Mouse (Mus musculus) colon, adult 2 months (tissue): Measurements from ENCODE around the gene Abt1. TPM values are rescaled to one million over a fixed set of nuclear protein-coding genes. Genes with fewer than 3 reads are reported as not detected.

Experiments
- polyA plus RNA-seq: library from polyadenylated mRNA; depleted of rRNA; stranded (reverse); fragments of >200 nt; gene quantifications from 2 replicates; pipeline ENCODE4 v1.2.3, GENCODE M21; 2012; rRNA removed

The Abt1 gene
- 1.9 and 2.0 TPM in 2 replicates for polyA plus RNA-seq

GRCm38 (mm10) chr13:23423286-23424051, at the start of gene Abt1:
TSS of gene Abt1 (minus strand) at chr13:23423866.

GRCm38 (mm10) chr13:23465600-23466109, 42.0 kb upstream of the Abt1 start, which contains the start of gene Btn1a1:
TSS of gene Btn1a1 (minus strand) at chr13:23465901.

GRCm38 (mm10) chr13:23368583-23369420, 54.9 kb downstream of the Abt1 start, which contains the start of gene Zfp322a:
TSS of gene Zfp322a (minus strand) at chr13:23369208.

Other genes starting within 250 kb of the Abt1 start
- not detected in 2 replicates for gene Vmn1r220, start 235.9 kb downstream of the Abt1 start, polyA plus RNA-seq
- not detected in 2 replicates for gene Vmn1r221, start 209.7 kb downstream of the Abt1 start, polyA plus RNA-seq
- gene Vmn1r222, start 187.9 kb downstream of the Abt1 start, polyA plus RNA-seq = not detected in 2 replicates
- not detected in 2 replicates for gene Vmn1r223, start 176.7 kb downstream of the Abt1 start, polyA plus RNA-seq
- 0.49 and 0.74 TPM in 2 replicates for gene Zfp322a, start 54.7 kb downstream of the Abt1 start, polyA plus RNA-seq
- 1.8 and 2.3 TPM in 2 replicates for gene Btn1a1, start 42.0 kb upstream of the Abt1 start, polyA plus RNA-seq
- not detected in 2 replicates for gene Btn2a2, start 65.0 kb upstream of the Abt1 start, polyA plus RNA-seq
- 42.2 and 63.4 TPM in 2 replicates for gene Hist1h4h, start 107.2 kb upstream of the Abt1 start, polyA plus RNA-seq
- gene Hist1h2af, start 110.0 kb upstream of the Abt1 start, polyA plus RNA-seq = 245 and 289 TPM in 2 replicates
- 23.2 and 33.2 TPM in 2 replicates for gene Hist1h3g, start 111.6 kb upstream of the Abt1 start, polyA plus RNA-seq
- 4.9 and 5.3 TPM in 2 replicates for gene Hist1h2bh, start 119.5 kb upstream of the Abt1 start, polyA plus RNA-seq
- 5.0 and 6.7 TPM in 2 replicates for gene Hist1h3f, start 120.2 kb upstream of the Abt1 start, polyA plus RNA-seq
- 13.1 and 22.8 TPM in 2 replicates for gene Hist1h4f, start 127.8 kb upstream of the Abt1 start, polyA plus RNA-seq
- gene Hist1h1d, start 129.4 kb upstream of the Abt1 start, polyA plus RNA-seq = 0.45 and 0.47 TPM in 2 replicates
- gene Hist1h3e, start 138.5 kb upstream of the Abt1 start, polyA plus RNA-seq = 32.1 and 36.8 TPM in 2 replicates
- 15.1 and 16.2 TPM in 2 replicates for gene Hist1h2ae, start 147.4 kb upstream of the Abt1 start, polyA plus RNA-seq
- 49.0 and 58.2 TPM in 2 replicates for gene Hist1h2bg, start 147.5 kb upstream of the Abt1 start, polyA plus RNA-seq
- 11.4 and 19.0 TPM in 2 replicates for gene Hist1h2bf, start 150.3 kb upstream of the Abt1 start, polyA plus RNA-seq
- gene Hist1h2ad, start 150.5 kb upstream of the Abt1 start, polyA plus RNA-seq = 6.9 and 11.5 TPM in 2 replicates
- 13.8 and 18.8 TPM in 2 replicates for gene Hist1h3d, start 151.9 kb upstream of the Abt1 start, polyA plus RNA-seq
- 12.3 and 14.7 TPM in 2 replicates for gene Hist1h4d, start 157.7 kb upstream of the Abt1 start, polyA plus RNA-seq
- gene Hist1h2be, start 197.3 kb upstream of the Abt1 start, polyA plus RNA-seq = 3.1 and 3.3 TPM in 2 replicates
- gene Hist1h1e, start 198.7 kb upstream of the Abt1 start, polyA plus RNA-seq = 3.2 and 3.9 TPM in 2 replicates